Mouse (Mus musculus) heart, postnatal 0 days (tissue): ENCODE measurements around the gene Cfap97d1.

Experiments
- CTCF ChIP-seq: IDR thresholded peaks from 2 replicates; pipeline ENCODE4 v1.5.1; 2016; ENCODE audit warnings: antibody characterized with exemption, control low read depth, low read depth
- EP300 ChIP-seq: IDR thresholded peaks from 2 replicates; pipeline ENCODE4 v1.6.1; 2016; ENCODE audit warnings: antibody characterized with exemption, low read depth

GRCm38 (mm10) chr11:101985990-101986389, 1.9 kb downstream of the Cfap97d1 start:
- TF ChIP-seq CTCF: peak; percentile 94
- TF ChIP-seq EP300: no peak
